Mouse (Mus musculus) adrenal gland, postnatal 36 days (tissue): ENCODE results near the gene Gm3045. TPM values are rescaled to one million over a fixed set of nuclear protein-coding genes. Genes with fewer than 3 reads are reported as not detected.
A peak's percentile ranks its signal among the peaks of the same experiment; 100 is the strongest.

Experiments used
- DNase-seq, 2 experiments: peaks; one replicate each; pipeline ENCODE4 v3.0.0; 2021; ENCODE audit warnings: mixed read lengths in 1 of 2
- long read RNA-seq, 2 experiments: library from polyadenylated mRNA; stranded (forward); transcript quantifications; one replicate each; pipeline ENCODE4 v2.0.0; 2021; ENCODE audit warnings: borderline sequencing depth in 2 of 2
- total RNA-seq, 2 experiments: library from RNA; stranded (reverse); gene quantifications; 2 replicates each; pipeline ENCODE4 v1.2.3; 2021

Gm3045 gene
- not detected for total RNA-seq
- long read RNA-seq, experiment 1 = 0 reads
- long read RNA-seq, experiment 2 = 0 reads

GRCm38 (mm10) chr13:56426365-56426764 is at the start of gene Gm3045:
Gene Gm3045, plus strand, starts transcription at chr13:56426594.
- DNase-seq = no peak

- no peak for DNase-seq
Observed at GRCm38 (mm10) chr13:56380855-56381685, 45.3 kb upstream of the Gm3045 start.

- DNase-seq = no peak
Observed at GRCm38 (mm10) chr13:56383406-56383805, 43.0 kb upstream of the Gm3045 start.

- no peak for DNase-seq
Observed at GRCm38 (mm10) chr13:56386411-56386810, 40.0 kb upstream of the Gm3045 start.

GRCm38 (mm10) chr13:56387374-56387773 is 39.0 kb upstream of the Gm3045 start:
- DNase-seq = no peak

- no peak for DNase-seq
Observed at GRCm38 (mm10) chr13:56388042-56388441, 38.4 kb upstream of the Gm3045 start.

GRCm38 (mm10) chr13:56397572-56397971 is 28.8 kb upstream of the Gm3045 start:
- DNase-seq = no peak

- DNase-seq = no peak
Observed at GRCm38 (mm10) chr13:56401186-56401585, 25.2 kb upstream of the Gm3045 start.

GRCm38 (mm10) chr13:56403381-56404086 is 22.9 kb upstream of the Gm3045 start:
- DNase-seq = no peak

- no peak for DNase-seq
Observed at GRCm38 (mm10) chr13:56404511-56405140, 21.8 kb upstream of the Gm3045 start.

GRCm38 (mm10) chr13:56412286-56412873 is 14.0 kb upstream of the Gm3045 start:
- DNase-seq = no peak

GRCm38 (mm10) chr13:56418685-56419483 is 7.5 kb upstream of the Gm3045 start:
- DNase-seq = no peak

GRCm38 (mm10) chr13:56419538-56419937 is 6.9 kb upstream of the Gm3045 start:
- DNase-seq = no peak

- DNase-seq = peak; percentile 56 to 70
Observed at GRCm38 (mm10) chr13:56422072-56422723, 4.2 kb upstream of the Gm3045 start.

GRCm38 (mm10) chr13:56425931-56426330 is 463 bp upstream of the Gm3045 start:
- DNase-seq = no peak

GRCm38 (mm10) chr13:56428724-56429500 is 2.5 kb downstream of the Gm3045 start:
- DNase-seq = peak; percentile 68 to 78

GRCm38 (mm10) chr13:56432496-56432895 is 6.1 kb downstream of the Gm3045 start:
- DNase-seq = no peak

GRCm38 (mm10) chr13:56433466-56433865 is 7.1 kb downstream of the Gm3045 start:
- peak; percentile 45 to 63 for DNase-seq

- peak; percentile 31 to 67 for DNase-seq
Observed at GRCm38 (mm10) chr13:56434311-56434751, 7.9 kb downstream of the Gm3045 start.
